Comparison of ENCODE assay signal across 15 mouse cellular contexts in the genomic region with DNA sequence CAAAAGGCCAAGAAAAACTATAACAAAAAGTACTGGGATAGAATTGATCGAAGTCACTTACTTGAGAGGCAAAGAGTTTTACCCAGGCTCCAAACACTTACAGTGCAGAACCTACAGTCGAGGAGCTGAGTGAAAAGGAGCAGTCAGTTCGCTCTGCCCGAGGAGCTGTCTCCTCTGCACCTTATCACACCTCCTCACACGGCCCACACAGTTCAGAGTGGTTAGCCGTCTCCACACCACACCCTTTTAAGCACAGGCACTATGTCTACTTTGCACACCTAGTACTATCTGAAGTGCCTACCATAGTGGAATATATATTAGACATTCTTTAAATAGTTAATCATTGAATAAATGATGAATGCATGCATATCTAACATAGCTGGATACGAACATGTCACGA. TPM values are rescaled to one million over a fixed set of nuclear protein-coding genes. Genes with fewer than 3 reads are reported as not detected.
A peak's percentile ranks its signal among the peaks of the same experiment; 100 is the strongest.
DNase-seq lines count a peak whose midpoint lies in the region; ATAC-seq lines count a peak whose summit lies in the region.
"Had no signal": no experiment of that assay in that cellular context is flagged by ENCODE, and none has a peak within 500 bp of the region (broad histone marks: within the 10 kb centered on the region; RNA-seq: fewer than 3 reads in every experiment).

No protein-coding gene starts in this region.

- peak; percentile 89 for DNase-seq in heart, embryonic 10.5 days (ENCODE audit: low spot score)
- no peak for DNase-seq in heart, postnatal 14 days
- peak; percentile 53 to 72 for DNase-seq in spleen, postnatal 10 days (ENCODE audit: low spot score in 2 of 2)
- DNase-seq in spleen, adult 18-20 months = no peak
- DNase-seq in liver, embryonic 13.5 days = peak; percentile 53
- DNase-seq in natural killer cell, adult 2 months (ENCODE audit: low spot score in 2 of 2) = no peak
- DNase-seq in thymus, adult 18-20 months = no peak
- DNase-seq: adrenal gland, postnatal 25 days; cerebellum, adult 18-20 months; gastrocnemius, adult 2 months; layer of hippocampus, adult 9-11 months; thymus, adult 2 months had no signal

- ATAC-seq in liver, embryonic 13.5 days (ENCODE audit: low read depth) = peak; percentile 98
- peak; percentile 86 for ATAC-seq in stomach, embryonic 16.5 days (ENCODE audit: insufficient read depth, low FRiP score)
- ATAC-seq: hindbrain, embryonic 16.5 days had no signal

- H3K9me3 ChIP-seq in heart, embryonic 10.5 days = no peaks in the 10 kb centered on the region
- H3K9me3 ChIP-seq in liver, embryonic 13.5 days (replicated peaks) = no peaks in the 10 kb centered on the region
- H3K9me3 ChIP-seq in stomach, embryonic 16.5 days (replicated peaks; ENCODE audit: control insufficient read depth, low read length) = no peaks in the 10 kb centered on the region
- H3K9me3 ChIP-seq: forebrain, embryonic 12.5 days had no signal

- H3K27ac ChIP-seq in heart, embryonic 10.5 days = peak overlapping the region; percentile 47; the same call in 1 of the 2 replicates
- H3K27ac ChIP-seq in liver, embryonic 13.5 days = peak overlapping the region; percentile 94
- no peak overlapping the region for H3K27ac ChIP-seq in stomach, embryonic 16.5 days (ENCODE audit: low read length)
- H3K27ac ChIP-seq: forebrain, embryonic 12.5 days; gastrocnemius, adult 2 months had no signal

- intact Hi-C loops in heart, postnatal 14 days (cut with DNase I) = no loop called here

- no peak overlapping the region for H3K4me3 ChIP-seq in heart, embryonic 10.5 days
- peak overlapping the region; percentile 57 for H3K4me3 ChIP-seq in liver, embryonic 13.5 days (replicated peaks)
- H3K4me3 ChIP-seq in stomach, embryonic 16.5 days (replicated peaks; ENCODE audit: low read length) = no peak overlapping the region
- H3K4me3 ChIP-seq: forebrain, embryonic 12.5 days; gastrocnemius, adult 2 months had no signal

- WGBS in heart, embryonic 10.5 days = 43% methylated on average over 8 of the region's 8 CpGs
- WGBS in liver, embryonic 13.5 days (ENCODE audit: insufficient replicate concordance) = 20% methylated on average over 8 of the region's 8 CpGs
- WGBS in stomach, embryonic 16.5 days = 60% methylated on average over 8 of the region's 8 CpGs

- no peaks in the 10 kb centered on the region for H3K36me3 ChIP-seq in heart, embryonic 10.5 days
- no peaks in the 10 kb centered on the region for H3K36me3 ChIP-seq in liver, embryonic 13.5 days
- no peaks in the 10 kb centered on the region for H3K36me3 ChIP-seq in stomach, embryonic 16.5 days (ENCODE audit: control insufficient read depth, insufficient read depth, low read length)
- H3K36me3 ChIP-seq: forebrain, embryonic 12.5 days had no signal

- H3K9ac ChIP-seq in liver, embryonic 13.5 days = peak overlapping the region; percentile 77
- H3K9ac ChIP-seq in stomach, embryonic 16.5 days (ENCODE audit: low read length) = no peak overlapping the region
- H3K9ac ChIP-seq: forebrain, embryonic 12.5 days had no signal

- peaks cover 37% of the 10 kb centered on the region; the same call in 1 of the 2 replicates for H3K27me3 ChIP-seq in heart, embryonic 10.5 days (ENCODE audit: insufficient read depth, poor library complexity, severe bottlenecking)
- H3K27me3 ChIP-seq in liver, embryonic 13.5 days = no peaks in the 10 kb centered on the region
- H3K27me3 ChIP-seq in stomach, embryonic 16.5 days (ENCODE audit: control insufficient read depth, insufficient read depth, low read length) = no peaks in the 10 kb centered on the region

- H3K4me1 ChIP-seq in heart, embryonic 10.5 days = peaks cover 20% of the 10 kb centered on the region
- peaks cover 63% of the 10 kb centered on the region for H3K4me1 ChIP-seq in liver, embryonic 13.5 days (replicated peaks)
- no peaks in the 10 kb centered on the region for H3K4me1 ChIP-seq in stomach, embryonic 16.5 days (ENCODE audit: control insufficient read depth, insufficient read depth, low read length)

- H3K4me2 ChIP-seq in liver, embryonic 13.5 days = peak overlapping the region; percentile 53
- no peak overlapping the region for H3K4me2 ChIP-seq in stomach, embryonic 16.5 days (ENCODE audit: low read depth, low read length)
- H3K4me2 ChIP-seq: forebrain, embryonic 12.5 days had no signal

RNA-seq across cellular contexts. Expression of a gene that starts 8.3 kb away (rescaled TPM):
- polyA plus RNA-seq in heart, embryonic 10.5 days (2016; fragmentation: Nextera tagmentation; extraction: Ambion mirVana) = 1.0 and 2.0 TPM in 2 replicates
- total RNA-seq in heart, postnatal 14 days (2021) = not detected
- 6.4 TPM in 2 replicates for polyA plus RNA-seq in liver, embryonic 13.5 days (2015; fragmentation: Nextera tagmentation; extraction: Ambion mirVana)
- polyA plus RNA-seq in stomach, embryonic 16.5 days (2015; fragmentation: Nextera tagmentation; extraction: Ambion mirVana) = 0.42 and 0.74 TPM in 2 replicates
- total RNA-seq: adrenal gland, postnatal 25 days had no signal
- polyA plus RNA-seq: forebrain, embryonic 12.5 days; thymus, adult 2 months had no signal

RNA-seq across cellular contexts. Expression of a gene that starts 53.7 kb away (rescaled TPM):
- 0.09 and 0.11 TPM in 2 replicates for polyA plus RNA-seq in heart, embryonic 10.5 days (2016; fragmentation: Nextera tagmentation; extraction: Ambion mirVana)
- under 1 TPM; 0.10 to 0.24 TPM for total RNA-seq in heart, postnatal 14 days (2021)
- 0.06 and 0.10 TPM in 2 replicates for polyA plus RNA-seq in liver, embryonic 13.5 days (2015; fragmentation: Nextera tagmentation; extraction: Ambion mirVana)
- polyA plus RNA-seq in stomach, embryonic 16.5 days (2015; fragmentation: Nextera tagmentation; extraction: Ambion mirVana) = not detected in 2 replicates

Comparison
In these comparisons a context has a peak if more than half of its experiments do, and no peak if none do; other contexts are left out.
1. DNase-seq: peak in heart, embryonic 10.5 days (single experiment), spleen, postnatal 10 days (2 of 2) and liver, embryonic 13.5 days (single experiment); none in heart, postnatal 14 days (0 of 2), spleen, adult 18-20 months (0 of 2), natural killer cell, adult 2 months (0 of 2) and thymus, adult 18-20 months (0 of 2).